In the genomic region with DNA sequence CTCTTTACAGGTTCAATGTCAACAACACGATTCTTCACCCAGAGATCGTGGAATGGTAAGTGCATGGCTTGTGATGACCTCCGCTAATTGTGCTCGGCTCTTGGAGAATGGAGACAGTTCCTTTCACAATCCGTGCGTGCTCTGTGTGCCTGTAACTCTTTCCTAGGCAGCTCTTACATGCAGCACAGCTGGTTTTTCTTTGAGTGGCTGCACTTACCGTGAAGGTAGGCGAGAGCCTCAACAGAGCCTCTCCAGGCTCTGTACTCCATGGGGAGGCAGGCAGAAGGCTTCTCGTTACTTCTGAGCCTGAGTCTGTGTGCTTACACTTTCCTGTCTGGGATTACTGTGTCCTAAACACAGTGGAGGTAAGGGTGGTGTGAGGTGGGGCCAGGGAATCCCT, we compare ENCODE assay signal across 21 mouse cellular contexts. TPM values are rescaled to one million over a fixed set of nuclear protein-coding genes. Genes with fewer than 3 reads are reported as not detected.
DNase-seq lines count a peak whose midpoint lies in the region; ATAC-seq and TF ChIP-seq lines count a peak whose summit lies in the region.
"Had no signal": no experiment of that assay in that cellular context is flagged by ENCODE, and none has a peak within 500 bp of the region (broad histone marks: within the 10 kb centered on the region; RNA-seq: fewer than 3 reads in every experiment).

No protein-coding gene starts in this region.

- TF ChIP-seq CTCF in lung, postnatal 0 days (IDR thresholded peaks at IDR 0.05): no peak
- TF ChIP-seq CTCF in testis, adult 2 months (IDR thresholded peaks at IDR 0.05; ENCODE audit: control insufficient read depth, insufficient read depth, insufficient replicate concordance, low read depth, low read length): no peak

- peaks cover 5% of the 10 kb centered on the region; the same call in 1 of the 2 replicates for H3K4me1 ChIP-seq in embryonic facial prominence, embryonic 12.5 days
- peaks cover 5% of the 10 kb centered on the region; the same call in 1 of the 2 replicates for H3K4me1 ChIP-seq in embryonic facial prominence, embryonic 10.5 days
- H3K4me1 ChIP-seq in lung, postnatal 0 days (ENCODE audit: insufficient read depth, low read depth, low read length): no peaks in the 10 kb centered on the region; the same call in 1 of the 2 replicates
- no peaks in the 10 kb centered on the region for H3K4me1 ChIP-seq in testis, adult 2 months (ENCODE audit: control insufficient read depth, insufficient read depth, low read length)
- H3K4me1 ChIP-seq: forebrain, embryonic 15.5 days; heart, embryonic 10.5 days had no signal

- no peak for DNase-seq in embryonic facial prominence, embryonic 10.5 days (ENCODE audit: low spot score)
- DNase-seq in lung, postnatal 0 days (ENCODE audit: low spot score): peak; percentile 37
- no peak for DNase-seq in lung, postnatal 14 days
- DNase-seq in testis, postnatal 14 days (ENCODE audit: low spot score): no peak
- DNase-seq: adrenal gland, adult 8-10 months; cerebellum, adult 11-12 months; cerebellum, adult 8-10 months; cerebellum, postnatal 36 days; embryo, embryonic 11 days; gastrocnemius, postnatal 25 days; heart, adult 18-20 months had no signal

- 74% methylated on average over 9 of the region's 9 CpGs for WGBS in embryonic facial prominence, embryonic 12.5 days
- 87% methylated on average over 9 of the region's 9 CpGs for WGBS in embryonic facial prominence, embryonic 10.5 days
- 64% methylated on average over 9 of the region's 9 CpGs for WGBS in lung, postnatal 0 days

- no peak for TF ChIP-seq EP300 in lung, postnatal 0 days (IDR thresholded peaks at IDR 0.05)

- no peaks in the 10 kb centered on the region for H3K9me3 ChIP-seq in embryonic facial prominence, embryonic 12.5 days
- H3K9me3 ChIP-seq in embryonic facial prominence, embryonic 10.5 days: no peaks in the 10 kb centered on the region
- no peaks in the 10 kb centered on the region for H3K9me3 ChIP-seq in lung, postnatal 0 days (ENCODE audit: low read length)
- H3K9me3 ChIP-seq: forebrain, embryonic 12.5 days; forebrain, embryonic 15.5 days; heart, embryonic 10.5 days; heart, embryonic 13.5 days had no signal

- H3K27ac ChIP-seq in embryonic facial prominence, embryonic 12.5 days: no peak overlapping the region
- H3K27ac ChIP-seq in embryonic facial prominence, embryonic 10.5 days (replicated peaks): no peak overlapping the region
- peak overlapping the region; percentile 51; the same call in 1 of the 2 replicates for H3K27ac ChIP-seq in lung, postnatal 0 days (ENCODE audit: low read length)
- no peak overlapping the region for H3K27ac ChIP-seq in testis, adult 2 months (ENCODE audit: control insufficient read depth, insufficient read depth, low read depth, low read length)
- H3K27ac ChIP-seq: forebrain, embryonic 12.5 days; forebrain, embryonic 15.5 days; heart, embryonic 10.5 days; heart, embryonic 13.5 days; hindbrain, embryonic 14.5 days; hindbrain, postnatal 0 days had no signal

- no peaks in the 10 kb centered on the region for H3K27me3 ChIP-seq in embryonic facial prominence, embryonic 12.5 days
- no peaks in the 10 kb centered on the region for H3K27me3 ChIP-seq in embryonic facial prominence, embryonic 10.5 days (replicated peaks; ENCODE audit: low read depth, poor library complexity, severe bottlenecking)
- no peaks in the 10 kb centered on the region for H3K27me3 ChIP-seq in lung, postnatal 0 days (replicated peaks; ENCODE audit: insufficient read depth, low read length)
- H3K27me3 ChIP-seq in testis, adult 2 months (ENCODE audit: control insufficient read depth, insufficient read depth, low read length): no peaks in the 10 kb centered on the region
- H3K27me3 ChIP-seq: forebrain, embryonic 12.5 days; forebrain, embryonic 15.5 days; heart, embryonic 13.5 days had no signal

- no peak for TF ChIP-seq POLR2A in testis, adult 2 months (IDR thresholded peaks at IDR 0.05; ENCODE audit: control insufficient read depth, low read depth, low read length)

- no peak overlapping the region for H3K4me2 ChIP-seq in embryonic facial prominence, embryonic 12.5 days (replicated peaks)
- no peak overlapping the region for H3K4me2 ChIP-seq in lung, postnatal 0 days (replicated peaks; ENCODE audit: low read depth, low read length)
- H3K4me2 ChIP-seq: forebrain, embryonic 12.5 days; forebrain, embryonic 15.5 days; heart, embryonic 13.5 days; hindbrain, embryonic 14.5 days had no signal

- no peak overlapping the region for H3K4me3 ChIP-seq in embryonic facial prominence, embryonic 12.5 days
- H3K4me3 ChIP-seq in embryonic facial prominence, embryonic 10.5 days: no peak overlapping the region
- H3K4me3 ChIP-seq in lung, postnatal 0 days (ENCODE audit: low read depth, low read length): no peak overlapping the region
- H3K4me3 ChIP-seq in testis, adult 2 months (ENCODE audit: control insufficient read depth, low read depth, low read length): peak overlapping the region; percentile 47
- H3K4me3 ChIP-seq: erythroblast, embryonic 14.5 days; forebrain, embryonic 12.5 days; forebrain, embryonic 15.5 days; heart, embryonic 10.5 days; heart, embryonic 13.5 days had no signal

- H3K36me3 ChIP-seq in embryonic facial prominence, embryonic 12.5 days: peaks cover 12% of the 10 kb centered on the region; the same call in 1 of the 2 replicates
- peaks cover 33% of the 10 kb centered on the region; the same call in 1 of the 2 replicates for H3K36me3 ChIP-seq in embryonic facial prominence, embryonic 10.5 days (replicated peaks)
- no peaks in the 10 kb centered on the region for H3K36me3 ChIP-seq in lung, postnatal 0 days (ENCODE audit: insufficient read depth, low read length)
- no peaks in the 10 kb centered on the region for H3K36me3 ChIP-seq in testis, adult 2 months (ENCODE audit: control insufficient read depth, insufficient read depth, low read length)
- H3K36me3 ChIP-seq: forebrain, embryonic 12.5 days; forebrain, embryonic 15.5 days had no signal

- no peak for ATAC-seq in embryonic facial prominence, embryonic 12.5 days (ENCODE audit: insufficient number of reproducible peaks, insufficient read depth, low FRiP score, low TSS enrichment)
- peak; percentile 72 for ATAC-seq in lung, postnatal 0 days
- ATAC-seq: activated CD4-positive, CD25-positive, alpha-beta regulatory T cell, adult 4 months; forebrain, embryonic 15.5 days; hindbrain, postnatal 0 days had no signal

- peak overlapping the region; percentile 17; the same call in 1 of the 2 replicates for H3K9ac ChIP-seq in embryonic facial prominence, embryonic 12.5 days
- no peak overlapping the region for H3K9ac ChIP-seq in lung, postnatal 0 days (replicated peaks; ENCODE audit: low read depth)
- H3K9ac ChIP-seq: forebrain, embryonic 12.5 days; forebrain, embryonic 15.5 days; heart, embryonic 13.5 days; hindbrain, embryonic 14.5 days had no signal

RNA-seq across cellular contexts. Expression of gene Pepd, which starts 42.4 kb away (rescaled TPM):
- 62.6 and 62.9 TPM in 2 replicates for polyA plus RNA-seq in embryonic facial prominence, embryonic 12.5 days (2016; fragmentation: Nextera tagmentation; extraction: Ambion mirVana)
- 77.1 and 79.7 TPM in 2 replicates for polyA plus RNA-seq in embryonic facial prominence, embryonic 10.5 days (2016; fragmentation: Nextera tagmentation; extraction: Ambion mirVana)
- polyA plus RNA-seq in lung, postnatal 0 days (2015; fragmentation: Nextera tagmentation; extraction: Ambion mirVana): 44.5 and 54.8 TPM in 2 replicates
- polyA plus RNA-seq in testis, adult 2 months (2012; rRNA removed): 15.4 and 16.0 TPM in 2 replicates
